In genomic region chr13:63198038-63198437, GRCm38 (mm10) we compare ENCODE assay signal across 25 mouse cellular contexts.
"Had no signal": no experiment of that assay in that cellular context is flagged by ENCODE, and none has a peak within 500 bp of the region (broad histone marks: within the 10 kb centered on the region; RNA-seq: fewer than 3 reads in every experiment).

No protein-coding gene starts in this region.

- H3K4me1 ChIP-seq: heart, embryonic 13.5 days; heart, embryonic 15.5 days; hindbrain, embryonic 13.5 days; hindbrain, embryonic 15.5 days; kidney, embryonic 15.5 days had no signal

- H3K4me3 ChIP-seq: heart, adult 2 months; heart, embryonic 13.5 days; heart, embryonic 15.5 days; hindbrain, embryonic 13.5 days; hindbrain, embryonic 15.5 days; kidney, embryonic 15.5 days; limb, embryonic 13.5 days had no signal

- H3K27ac ChIP-seq: heart, adult 2 months; heart, embryonic 13.5 days; heart, embryonic 15.5 days; hindbrain, embryonic 13.5 days; hindbrain, embryonic 15.5 days; hindbrain, postnatal 0 days; kidney, embryonic 15.5 days; kidney, postnatal 0 days; limb, embryonic 13.5 days had no signal

- H3K4me2 ChIP-seq: heart, embryonic 11.5 days; heart, embryonic 13.5 days; heart, embryonic 15.5 days; hindbrain, embryonic 13.5 days; hindbrain, embryonic 15.5 days; kidney, embryonic 15.5 days; limb, embryonic 13.5 days had no signal

- H3K9ac ChIP-seq: forebrain, postnatal 0 days; heart, embryonic 13.5 days; heart, embryonic 15.5 days; hindbrain, embryonic 13.5 days; hindbrain, embryonic 15.5 days; kidney, embryonic 15.5 days; limb, embryonic 13.5 days had no signal

- DNase-seq: forebrain, postnatal 0 days; gastrocnemius, postnatal 14 days; gastrocnemius, postnatal 36 days; heart, adult 11 months; heart, adult 2 months; heart, postnatal 14 days; heart, postnatal 36 days; kidney, adult 11 months; kidney, adult 2 months; kidney, adult 9 months; kidney, postnatal 14 days; kidney, postnatal 36 days; layer of hippocampus, adult 9-11 months; layer of hippocampus, postnatal 36 days; left cerebral cortex, postnatal 4 days had no signal

- H3K27me3 ChIP-seq: heart, embryonic 13.5 days; heart, embryonic 15.5 days; hindbrain, embryonic 13.5 days; hindbrain, embryonic 15.5 days; kidney, embryonic 15.5 days; limb, embryonic 13.5 days had no signal

- H3K9me3 ChIP-seq: heart, embryonic 13.5 days; heart, embryonic 15.5 days; hindbrain, embryonic 13.5 days; hindbrain, embryonic 15.5 days; kidney, embryonic 15.5 days; limb, embryonic 13.5 days had no signal

- ATAC-seq: forebrain, postnatal 0 days; hindbrain, postnatal 0 days; intestine, embryonic 16.5 days had no signal

- H3K36me3 ChIP-seq: heart, embryonic 13.5 days; heart, embryonic 15.5 days; hindbrain, embryonic 15.5 days; kidney, embryonic 15.5 days had no signal
